Mouse (Mus musculus): Measurements from ENCODE around the gene Cyp17a1.

Cyp17a1 gene

DNA sequence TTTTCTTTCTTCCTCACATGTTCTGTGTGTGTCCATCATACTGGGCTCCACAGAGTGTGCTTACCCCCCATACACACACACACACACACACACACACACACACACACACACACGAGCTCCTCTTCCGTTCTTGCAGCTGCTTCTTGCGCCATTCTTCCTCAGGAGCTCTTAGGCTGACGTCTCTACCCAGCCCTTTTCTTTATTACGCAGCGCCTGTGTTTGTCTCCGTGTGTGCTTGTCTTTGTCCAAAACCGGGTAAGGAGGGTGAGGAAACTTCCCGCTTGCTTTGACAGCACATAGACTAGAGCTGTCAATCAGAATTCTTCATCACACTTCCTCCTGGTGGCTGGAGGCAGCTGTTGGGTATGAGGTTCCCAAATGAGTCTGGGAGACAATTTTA is 54.6 kb downstream of the Cyp17a1 start:
- DNase-seq (ENCODE audit: extremely low spot score, low read depth, low spot score): no peak

DNA sequence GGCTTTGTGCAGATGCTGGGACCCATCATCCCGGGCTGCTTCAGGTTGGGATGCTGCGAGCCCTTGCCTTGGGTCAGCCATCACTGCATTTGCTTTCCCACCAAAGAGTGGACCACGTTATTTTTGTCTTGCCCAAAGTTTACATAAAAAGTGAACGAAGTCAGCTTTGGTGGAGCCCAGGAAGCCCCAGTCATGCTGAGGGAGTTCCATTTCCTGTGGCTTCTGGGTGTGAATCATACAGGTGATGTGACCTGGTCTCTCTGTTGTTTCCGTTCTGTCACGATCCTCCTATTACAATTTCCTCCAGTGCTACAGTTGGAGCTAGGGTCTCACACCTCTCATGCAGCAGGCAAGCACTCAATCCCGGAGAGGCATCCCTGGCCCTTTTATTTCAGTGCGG is 55.6 kb downstream of the Cyp17a1 start:
- DNase-seq (ENCODE audit: extremely low spot score, low read depth, low spot score): no peak

All from hindlimb bud, embryonic 11.5 days (tissue).